Mouse (Mus musculus) right cerebral cortex, postnatal 36 days (tissue): ENCODE measurements at regions not wholly inside any gene's neighbourhood (a gene's known extent, or its start where the extent isn't known, plus 50 kb on each side); places are given as distances from the start of the nearest gene placed in this dataset.

Experiments
- DNase-seq, 2 experiments: peaks; one replicate each; pipeline ENCODE4 v3.0.0; 2022; ENCODE audit warnings: low spot score in 2 of 2, mixed read lengths in 1 of 2

- no peak for DNase-seq
These were observed 94.5 kb upstream of the Gsc start for GRCm38 (mm10) chr12:104567622-104568021.

- DNase-seq = no peak
These were observed 89.8 kb upstream of the Gsc start for GRCm38 (mm10) chr12:104562961-104563360.

GRCm38 (mm10) chr12:104560934-104561565 is 87.9 kb upstream of the Gsc start:
- DNase-seq = no peak

- peak; percentile 30 to 42 for DNase-seq
These were observed 84.6 kb upstream of the Gsc start for GRCm38 (mm10) chr12:104557761-104558160.

GRCm38 (mm10) chr12:104557307-104557706 is 84.2 kb upstream of the Gsc start:
- DNase-seq = no peak

GRCm38 (mm10) chr12:104548586-104548985 is 75.5 kb upstream of the Gsc start:
- no peak for DNase-seq

- no peak for DNase-seq
These were observed 74.4 kb upstream of the Gsc start for GRCm38 (mm10) chr12:104547561-104547960.

GRCm38 (mm10) chr12:104545993-104546769 is 73.1 kb upstream of the Gsc start:
- no peak for DNase-seq

- DNase-seq = no peak
These were observed 66.8 kb upstream of the Gsc start for GRCm38 (mm10) chr12:104539911-104540310.

- DNase-seq = no peak
These were observed 65.3 kb upstream of the Gsc start for GRCm38 (mm10) chr12:104538436-104538835.

- no peak for DNase-seq
These were observed 58.6 kb upstream of the Gsc start for GRCm38 (mm10) chr12:104531512-104532447.

GRCm38 (mm10) chr12:104530586-104530985 is 57.5 kb upstream of the Gsc start:
- DNase-seq = no peak
